ENCODE assay signal across 17 mouse cellular contexts in the genomic region with DNA sequence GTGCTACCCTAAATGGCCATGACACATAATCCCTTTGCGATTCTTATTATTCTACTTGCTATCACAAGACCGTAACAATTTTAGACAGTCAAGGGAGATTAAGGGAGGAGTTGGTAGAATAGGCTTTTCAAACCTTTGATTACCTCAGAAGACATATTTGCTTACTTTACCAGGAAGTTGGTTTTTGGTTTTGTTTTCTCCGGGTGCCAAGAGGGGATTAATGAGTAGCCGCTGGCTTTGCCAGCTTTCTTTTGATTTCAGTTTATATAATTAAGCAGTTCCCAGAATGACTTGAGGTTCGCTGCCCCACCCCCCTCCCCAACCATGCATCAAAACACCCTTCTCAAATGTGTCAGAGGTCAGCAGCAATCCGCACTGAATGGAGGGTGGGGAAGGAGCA. TPM values are rescaled to one million over a fixed set of nuclear protein-coding genes. Genes with fewer than 3 reads are reported as not detected.
"Had no signal": no experiment of that assay in that cellular context is flagged by ENCODE, and none has a peak within 500 bp of the region (broad histone marks: within the 10 kb centered on the region; RNA-seq: fewer than 3 reads in every experiment).

No protein-coding gene starts in this region.

- H3K9ac ChIP-seq: liver, embryonic 13.5 days; liver, embryonic 15.5 days; liver, postnatal 0 days; lung, embryonic 14.5 days; midbrain, embryonic 12.5 days; neural tube, embryonic 12.5 days; stomach, embryonic 15.5 days had no signal

- H3K27me3 ChIP-seq: liver, embryonic 13.5 days; liver, embryonic 15.5 days; midbrain, embryonic 12.5 days; neural tube, embryonic 12.5 days; stomach, embryonic 15.5 days had no signal

- H3K4me2 ChIP-seq: liver, embryonic 11.5 days; liver, embryonic 13.5 days; liver, embryonic 15.5 days; lung, embryonic 14.5 days; midbrain, embryonic 12.5 days; neural tube, embryonic 12.5 days; stomach, embryonic 15.5 days had no signal

- H3K4me1 ChIP-seq: liver, embryonic 13.5 days; liver, embryonic 15.5 days; neural tube, embryonic 12.5 days; stomach, embryonic 15.5 days had no signal

- H3K27ac ChIP-seq: liver, embryonic 13.5 days; liver, embryonic 15.5 days; midbrain, embryonic 10.5 days; midbrain, embryonic 12.5 days; neural tube, embryonic 12.5 days; stomach, embryonic 15.5 days; stomach, postnatal 0 days had no signal

- H3K4me3 ChIP-seq: liver, embryonic 13.5 days; liver, embryonic 15.5 days; midbrain, embryonic 10.5 days; midbrain, embryonic 12.5 days; myocyte; neural tube, embryonic 12.5 days; stomach, embryonic 15.5 days had no signal

- H3K36me3 ChIP-seq: liver, embryonic 13.5 days; liver, embryonic 15.5 days; midbrain, embryonic 10.5 days; midbrain, embryonic 12.5 days; neural tube, embryonic 12.5 days; stomach, embryonic 15.5 days had no signal

- ATAC-seq: liver, postnatal 0 days; midbrain, embryonic 16.5 days had no signal

- H3K9me3 ChIP-seq: liver, embryonic 13.5 days; liver, embryonic 15.5 days; midbrain, embryonic 10.5 days; midbrain, embryonic 12.5 days; neural tube, embryonic 12.5 days; stomach, embryonic 15.5 days had no signal

- DNase-seq: liver, embryonic 13.5 days; liver, postnatal 0 days; lung, embryonic 14.5 days; midbrain, embryonic 14.5 days; right cerebral cortex, postnatal 14 days; thymus, adult 2 months; thymus, postnatal 25 days; thymus, postnatal 4 days had no signal

RNA-seq across cellular contexts. Expression of a gene that starts 47.0 kb away (rescaled TPM):
- polyA plus RNA-seq: liver, embryonic 13.5 days; liver, embryonic 15.5 days; thymus, adult 2 months had no signal
